Mouse (Mus musculus) midbrain, postnatal 0 days (tissue): ENCODE data around the gene Gm17662. TPM values are rescaled to one million over a fixed set of nuclear protein-coding genes. Genes with fewer than 3 reads are reported as not detected.

Experiments
- ATAC-seq: fragments of 200-750 bp; cut with Nextera tagmentation; 2 replicates; pipeline ENCODE4 v1.8.0; 2017; ENCODE audit warnings: moderate number of reproducible peaks, mild to moderate bottlenecking, moderate TSS enrichment, moderate library complexity; ENCODE audit not compliant: low FRiP score
- DNase-seq: peaks from one replicate; pipeline ENCODE4 v3.0.0-alpha.2; 2015; ENCODE audit warnings: low spot score
- H3K27ac ChIP-seq: fragments of 300-500 bp; sonication (generic); 2 replicates; pipeline ENCODE4 v1.5.1; 2014; ENCODE audit warnings: low read depth, mild to moderate bottlenecking, low read length, mixed read lengths
- H3K27me3 ChIP-seq: fragments of 300-500 bp; sonication (generic); 2 replicates; pipeline ENCODE4 v1.6.1; 2014; ENCODE audit warnings: low read length, control low read depth, mixed read lengths; ENCODE audit not compliant: insufficient read depth
- H3K36me3 ChIP-seq: fragments of 300-500 bp; sonication (generic); 2 replicates; pipeline ENCODE4 v1.6.1; 2014; ENCODE audit warnings: low read length, control low read depth, mixed read lengths; ENCODE audit not compliant: insufficient read depth
- H3K4me1 ChIP-seq: fragments of 300-500 bp; sonication (generic); 2 replicates; pipeline ENCODE4 v1.6.1; 2014; ENCODE audit warnings: mild to moderate bottlenecking, control low read depth, antibody characterized with exemption, low read length, mixed read lengths; ENCODE audit not compliant: insufficient read depth
- H3K4me2 ChIP-seq: fragments of 300-500 bp; sonication (generic); 2 replicates; pipeline ENCODE4 v1.6.1; 2014; ENCODE audit warnings: low read depth, mild to moderate bottlenecking, low read length, mixed read lengths; ENCODE audit not compliant: poor library complexity, severe bottlenecking
- H3K4me3 ChIP-seq: fragments of 300-500 bp; sonication (generic); 2 replicates; pipeline ENCODE4 v1.5.1; 2014; ENCODE audit warnings: low read depth, mild to moderate bottlenecking, low read length, moderate library complexity
- H3K9ac ChIP-seq: fragments of 300-500 bp; sonication (generic); replicated peaks from 2 replicates; pipeline ENCODE4 v1.6.1; 2014; ENCODE audit warnings: mild to moderate bottlenecking, low read length, moderate library complexity, mixed read lengths; ENCODE audit not compliant: poor library complexity, severe bottlenecking
- H3K9me3 ChIP-seq: fragments of 300-500 bp; sonication (generic); 2 replicates; pipeline ENCODE4 v1.6.1; 2016; ENCODE audit warnings: low read length, control low read depth
- CTCF ChIP-seq: IDR thresholded peaks from 2 replicates; pipeline ENCODE4 v1.5.1; 2016; ENCODE audit warnings: antibody characterized with exemption, mild to moderate bottlenecking
- WGBS: fragments of 180-500 bp; shearing (Covaris S2); extraction: QIAGEN DNeasy Blood & Tissue Kit; methylation state at CpG from one replicate; pipeline ENCODE4 v1.1.7; 2014; 5-methylcytosine and 5-hydroxymethylcytosine counted together
- polyA plus RNA-seq: library from polyadenylated mRNA; unstranded; fragments of >200 nt; fragmentation: Nextera tagmentation; extraction: Ambion mirVana; gene quantifications from 2 replicates; pipeline ENCODE4 v1.2.1, GENCODE M21; 2015
- total RNA-seq: library from RNA; depleted of rRNA; stranded (reverse); fragments of >200 nt; gene quantifications from 2 replicates; pipeline ENCODE4 v1.2.3, GENCODE M21; 2014

The Gm17662 gene
- total and polyA plus RNA-seq, 2 experiments from 2014 or later: not detected

- Histone ChIP-seq H3K27me3 (no peaks in the 10 kb centered on the region), H3K4me1 (no peaks in the 10 kb centered on the region), H3K36me3 (no peaks in the 10 kb centered on the region), H3K4me2 (no peak overlapping the region), H3K27ac (no peak overlapping the region), H3K9me3 (no peaks in the 10 kb centered on the region), H3K4me3 (no peak overlapping the region), H3K9ac (no peak overlapping the region)
- no peak for TF ChIP-seq CTCF
- DNase-seq: no peak
- no peak for ATAC-seq
Measured at GRCm38 (mm10) chr4:104869581-104869980, 12.5 kb downstream of the Gm17662 start.

DNA sequence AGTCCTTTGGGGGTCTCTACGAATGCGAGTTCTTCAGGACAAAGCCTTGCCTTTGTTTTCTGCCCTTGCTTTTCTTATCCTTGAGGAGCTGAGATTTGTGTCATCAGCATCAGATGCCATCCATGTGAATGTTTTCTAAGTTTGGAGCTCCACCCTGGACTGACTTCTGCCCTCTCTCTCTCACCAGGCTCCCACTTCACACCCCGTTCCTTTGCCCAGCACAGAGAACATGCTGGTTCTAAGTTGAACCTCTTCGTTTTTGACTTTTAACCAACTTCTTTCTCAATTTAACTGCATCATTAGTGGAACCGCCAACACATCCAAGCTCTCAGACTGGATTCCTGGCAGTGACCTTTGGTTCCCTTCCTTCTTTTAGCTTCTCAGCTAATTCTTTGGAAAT, 13.1 kb downstream of the Gm17662 start:
- no peaks in the 10 kb centered on the region for H3K36me3 ChIP-seq
- no peaks in the 10 kb centered on the region for H3K27me3 ChIP-seq
- no peak for TF ChIP-seq CTCF
- no peaks in the 10 kb centered on the region for H3K4me1 ChIP-seq
- WGBS: 90% methylated on average over 5 of the region's 5 CpGs
- no peak overlapping the region for H3K9ac ChIP-seq
- ATAC-seq (no peak), DNase-seq (no peak)
- H3K27ac ChIP-seq: no peak overlapping the region
- H3K9me3 ChIP-seq: no peaks in the 10 kb centered on the region
- no peak overlapping the region for H3K4me2 ChIP-seq
- H3K4me3 ChIP-seq: no peak overlapping the region

- H3K9me3 ChIP-seq: no peaks in the 10 kb centered on the region
- DNase-seq (peak; percentile 24), ATAC-seq (no peak)
- no peaks in the 10 kb centered on the region for H3K4me1 ChIP-seq
- no peak overlapping the region for H3K27ac ChIP-seq
- H3K9ac ChIP-seq: no peak overlapping the region
- H3K4me2 ChIP-seq: no peak overlapping the region
- H3K36me3 ChIP-seq: no peaks in the 10 kb centered on the region
- H3K4me3 ChIP-seq: no peak overlapping the region
- peak; percentile 64 for TF ChIP-seq CTCF
- WGBS: 65% methylated on average over 4 of the region's 4 CpGs
- H3K27me3 ChIP-seq: no peaks in the 10 kb centered on the region
Measured at GRCm38 (mm10) chr4:104875832-104876231, 18.7 kb downstream of the Gm17662 start.

- H3K27me3 ChIP-seq: no peaks in the 10 kb centered on the region
- WGBS: 85% methylated on average over 3 of the region's 3 CpGs
- no peak for TF ChIP-seq CTCF
- H3K4me2 ChIP-seq: no peak within 1 kb of the TSS
- H3K4me3 ChIP-seq: no peak within 1 kb of the TSS
- ATAC-seq (no peak), DNase-seq (no peak)
- no peak within 1 kb of the TSS for H3K9ac ChIP-seq
- H3K27ac ChIP-seq: no peak within 1 kb of the TSS
- H3K9me3 ChIP-seq: no peaks in the 10 kb centered on the region
- H3K4me1 ChIP-seq: no peaks in the 10 kb centered on the region
- H3K36me3 ChIP-seq: no peaks in the 10 kb centered on the region
Measured at GRCm38 (mm10) chr4:104876323-104876722, 19.2 kb downstream of the Gm17662 start, which contains the start of gene C8a. C8a (minus strand) TSS chr4:104876398.

GRCm38 (mm10) chr4:104887486-104887885, 30.4 kb downstream of the Gm17662 start:
- H3K4me3 ChIP-seq: no peak overlapping the region
- 41% methylated on average over 9 of the region's 9 CpGs for WGBS
- H3K9me3 ChIP-seq: no peaks in the 10 kb centered on the region
- H3K4me1 ChIP-seq: no peaks in the 10 kb centered on the region
- no peak overlapping the region for H3K9ac ChIP-seq
- TF ChIP-seq CTCF: no peak
- no peaks in the 10 kb centered on the region for H3K27me3 ChIP-seq
- no peak overlapping the region for H3K27ac ChIP-seq
- H3K36me3 ChIP-seq: no peaks in the 10 kb centered on the region
- no peak overlapping the region for H3K4me2 ChIP-seq
- ATAC-seq (no peak), DNase-seq (no peak)

GRCm38 (mm10) chr4:104888499-104889262, 31.6 kb downstream of the Gm17662 start:
- Histone ChIP-seq H3K27me3 (no peaks in the 10 kb centered on the region), H3K4me3 (no peak overlapping the region), H3K9ac (no peak overlapping the region), H3K4me1 (peaks cover 3% of the 10 kb centered on the region; the same call in 1 of the 2 replicates), H3K9me3 (no peaks in the 10 kb centered on the region), H3K4me2 (no peak overlapping the region), H3K27ac (no peak overlapping the region), H3K36me3 (no peaks in the 10 kb centered on the region)
- WGBS: 70% methylated on average over 9 of the region's 9 CpGs
- no peak for DNase-seq
- no peak for TF ChIP-seq CTCF
- no peak for ATAC-seq
